Mouse (Mus musculus) right cerebral cortex, adult 2 months (tissue): ENCODE data around the gene Crybb3.
"Not testable (repeated sequence)": the region's sequence is repeated elsewhere in the genome, so short reads cannot be mapped to it uniquely, and the experiment has no call there.

Source experiments
- DNase-seq, 2 experiments: peaks; one replicate each; pipeline ENCODE4 v3.0.0; 2021 to 2022; ENCODE audit warnings: low spot score in 2 of 2

Gene Crybb3

GRCm38 (mm10) chr5:113081439-113081838 is at the start of gene Crybb3:
Gene Crybb3, minus strand, starts transcription at chr5:113081584.
- DNase-seq, result no peak

GRCm38 (mm10) chr5:113128426-113128825 is 47.0 kb upstream of the Crybb3 start:
- no peak for DNase-seq

- DNase-seq, result no peak
Measured at GRCm38 (mm10) chr5:113126476-113126875, 45.1 kb upstream of the Crybb3 start.

GRCm38 (mm10) chr5:113123693-113124092 is 42.3 kb upstream of the Crybb3 start:
- DNase-seq, result no peak

- DNase-seq, result no peak
Measured at GRCm38 (mm10) chr5:113122326-113123054, 41.1 kb upstream of the Crybb3 start.

- DNase-seq, result no peak
Measured at GRCm38 (mm10) chr5:113121591-113121875, 40.1 kb upstream of the Crybb3 start.

- DNase-seq, result no peak
Measured at GRCm38 (mm10) chr5:113120741-113121590, 39.6 kb upstream of the Crybb3 start.

GRCm38 (mm10) chr5:113119861-113120465 is 38.6 kb upstream of the Crybb3 start:
- DNase-seq, result peak; percentile 81 to 85

GRCm38 (mm10) chr5:113119291-113119690 is 37.9 kb upstream of the Crybb3 start:
- DNase-seq, result no peak

- DNase-seq, result no peak
Measured at GRCm38 (mm10) chr5:113118695-113119094, 37.3 kb upstream of the Crybb3 start.

- no peak for DNase-seq
Measured at GRCm38 (mm10) chr5:113117361-113117760, 36.0 kb upstream of the Crybb3 start.

GRCm38 (mm10) chr5:113115896-113116295 is 34.5 kb upstream of the Crybb3 start:
- DNase-seq, result no peak

GRCm38 (mm10) chr5:113114264-113115225 is 33.2 kb upstream of the Crybb3 start:
- DNase-seq, result peak; percentile 59 to 63

GRCm38 (mm10) chr5:113113120-113113519 is 31.7 kb upstream of the Crybb3 start:
- DNase-seq, result no peak

GRCm38 (mm10) chr5:113111336-113111735 is 30.0 kb upstream of the Crybb3 start:
- no peak for DNase-seq

- DNase-seq, result no peak
Measured at GRCm38 (mm10) chr5:113110929-113111328, 29.5 kb upstream of the Crybb3 start.

- DNase-seq, result not testable (repeated sequence)
Measured at GRCm38 (mm10) chr5:113109651-113110050, 28.3 kb upstream of the Crybb3 start.

- no peak for DNase-seq
Measured at GRCm38 (mm10) chr5:113108165-113108764, 26.9 kb upstream of the Crybb3 start.

- no peak for DNase-seq
Measured at GRCm38 (mm10) chr5:113107709-113108108, 26.3 kb upstream of the Crybb3 start.

GRCm38 (mm10) chr5:113106594-113106993 is 25.2 kb upstream of the Crybb3 start:
- DNase-seq, result no peak

- no peak for DNase-seq
Measured at GRCm38 (mm10) chr5:113105481-113105880, 24.1 kb upstream of the Crybb3 start.
